Mouse (Mus musculus) megakaryocyte, embryonic 14.5 days (primary cell): ENCODE data around the gene Fam83f.

Experiments used
- FLI1 ChIP-seq: IDR thresholded peaks from 2 replicates; pipeline ENCODE4 v1.6.1; 2012; ENCODE audit warnings: low read length, inconsistent platforms, mixed read lengths
- GATA1 ChIP-seq: IDR thresholded peaks from 3 replicates; pipeline ENCODE4 v1.6.1; 2012; ENCODE audit warnings: mixed read lengths, low read length, inconsistent platforms, borderline replicate concordance

DNA sequence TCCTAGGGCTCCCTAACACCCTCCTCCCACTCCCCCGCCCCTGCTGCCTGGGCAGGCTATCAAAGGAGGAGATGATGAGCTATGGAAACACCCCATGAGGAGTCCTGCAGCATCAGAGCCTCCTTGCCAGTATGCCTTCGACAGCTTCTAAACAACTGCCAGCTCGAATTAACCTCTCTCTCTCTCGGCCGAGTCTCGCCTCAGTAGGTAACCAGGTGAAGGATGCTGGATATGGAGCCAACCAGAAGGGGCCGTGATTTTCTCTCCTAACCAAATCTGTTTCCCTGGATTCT is 13.9 kb downstream of the Fam83f start:
- TF ChIP-seq GATA1 (no peak), FLI1 (no peak)
